Comparison of ENCODE assay signal across 1 mouse cellular context in genomic region chr7:128100742-128101357, GRCm38 (mm10).
TF ChIP-seq lines count a peak whose summit lies in the region.

No protein-coding gene starts in this region.

TF ChIP-seq in MEL, 35 proteins besides CTCF, POLR2A, EP300 and RAD21:
- no peak for TF ChIP-seq HCFC1 (IDR thresholded peaks at IDR 0.05; ENCODE audit: low read depth, low read length)
- TF ChIP-seq TBP (IDR thresholded peaks at IDR 0.05; ENCODE audit: low read depth, low read length) = no peak
- TF ChIP-seq SMC3 (IDR thresholded peaks at IDR 0.05; ENCODE audit: low read depth, low read length) = peak; percentile 28; the same call in 1 of the 2 replicates
- TF ChIP-seq ZC3H11A (IDR thresholded peaks at IDR 0.05; ENCODE audit: low read depth, low read length) = no peak
- no peak for TF ChIP-seq TAL1 (IDR thresholded peaks at IDR 0.05; ENCODE audit: low read length)
- no peak for TF ChIP-seq CHD2 (IDR thresholded peaks at IDR 0.05; ENCODE audit: low read length)
- TF ChIP-seq BHLHE40 (IDR thresholded peaks at IDR 0.05; ENCODE audit: borderline replicate concordance, low read depth, low read length) = no peak
